Mouse (Mus musculus) activated CD4-positive, CD25-positive, alpha-beta regulatory T cell (primary cell): ENCODE measurements around the gene Ccr2. TPM values are rescaled to one million over a fixed set of nuclear protein-coding genes. Genes with fewer than 3 reads are reported as not detected.

ENCODE experiments used
- polyA plus RNA-seq, 2 experiments: library from polyadenylated mRNA; unstranded; fragments of 100-300 nt; shearing (Covaris generic); gene quantifications; one replicate each; pipeline ENCODE4 v1.2.1; 2017

Ccr2 gene
- 100 to 1,000 TPM in 1 of 2 experiments, 10 to 100 TPM in 1; 47.1 to 251 TPM for polyA plus RNA-seq

GRCm38 (mm10) chr9:124101723-124102122 is at the start of gene Ccr2:
Gene Ccr2, plus strand, starts transcription at chr9:124101950.

GRCm38 (mm10) chr9:124121387-124122184 is 19.8 kb downstream of the Ccr2 start, which contains the start of gene Ccr5:
Gene Ccr5, plus strand, starts transcription at chr9:124121543.

Other genes with a start within 250 kb of the Ccr2 start
- under 1 TPM; 0.67 to 0.80 TPM for gene Xcr1, start 239.9 kb upstream of the Ccr2 start, polyA plus RNA-seq
- 1 to 10 TPM; 1.5 to 4.0 TPM for gene Ccr1, start 133.3 kb upstream of the Ccr2 start, polyA plus RNA-seq
- gene Ccr1l1, start 123.5 kb upstream of the Ccr2 start, polyA plus RNA-seq, result not detected
- gene Ccr3, start 80.0 kb upstream of the Ccr2 start, polyA plus RNA-seq, result 10 to 100 TPM in 1 of 2 experiments, under 1 TPM in 1; 0.58 to 20.2 TPM
- gene Ccr5, start 19.6 kb downstream of the Ccr2 start, polyA plus RNA-seq, result 10 to 100 TPM; 24.8 to 58.5 TPM
- 10 to 100 TPM; 24.7 to 25.5 TPM for gene 2010315B03Rik, start 210.7 kb downstream of the Ccr2 start, polyA plus RNA-seq